Mouse (Mus musculus) brain, embryonic 14.5 days (tissue): ENCODE data around the gene Vmn1r95.
"Not testable (repeated sequence)": the region's sequence is repeated elsewhere in the genome, so short reads cannot be mapped to it uniquely, and the experiment has no call there.

Experiments
- CTCF ChIP-seq: fragments of 200-500 bp; IDR thresholded peaks from 2 replicates; pipeline ENCODE4 v1.5.1; 2012; ENCODE audit warnings: inconsistent platforms, mild to moderate bottlenecking, moderate library complexity, borderline replicate concordance; ENCODE audit not compliant: insufficient read depth, insufficient read length; ENCODE audit errors: extremely low read depth
- POLR2A ChIP-seq: fragments of 200-500 bp; IDR thresholded peaks from 2 replicates; pipeline ENCODE4 v1.6.1; 2012; ENCODE audit warnings: mild to moderate bottlenecking, inconsistent platforms, borderline replicate concordance; ENCODE audit not compliant: poor library complexity, insufficient read depth, insufficient read length, severe bottlenecking; ENCODE audit errors: extremely low read depth

GRCm38 (mm10) chr7:20193410-20193809, at the start of gene Vmn1r95:
- TF ChIP-seq POLR2A, CTCF: not testable (repeated sequence)
